Mouse (Mus musculus): ENCODE data around the gene Rexo1. TPM values are rescaled to one million over a fixed set of nuclear protein-coding genes. Genes with fewer than 3 reads are reported as not detected.

The Rexo1 gene
- total and polyA plus RNA-seq, 3 experiments = 14.3 to 148 (median 62.1) TPM

GRCm38 (mm10) chr10:80566375-80567092 lies 5.2 kb upstream of the Rexo1 start:
- no peaks in the 10 kb centered on the region for H3K27me3 ChIP-seq (ENCODE audit: insufficient read depth, low read length)
- H3K36me3 ChIP-seq (replicated peaks) = peaks cover 69% of the 10 kb centered on the region
- H3K4me3 ChIP-seq (ENCODE audit: low read depth, low read length) = peak overlapping the region; percentile 36; the same call in 1 of the 2 replicates
- peaks cover 65% of the 10 kb centered on the region for H3K4me1 ChIP-seq (ENCODE audit: insufficient read depth, low read depth, low read length)
- ATAC-seq (ENCODE audit: extremely low read depth, insufficient number of reproducible peaks, low FRiP score, poor library complexity, severe bottlenecking) (no peak), DNase-seq (ENCODE audit: low spot score) (peak; percentile 79)
- no peaks in the 10 kb centered on the region for H3K9me3 ChIP-seq (replicated peaks)
- no peak for TF ChIP-seq GATA2 (IDR thresholded peaks at IDR 0.05; ENCODE audit: borderline replicate concordance, low read depth, low read length)
- peak; percentile 96 for TF ChIP-seq CTCF (IDR thresholded peaks at IDR 0.05; ENCODE audit: low read depth, low read length)
- TF ChIP-seq GATA1 (IDR thresholded peaks at IDR 0.05; ENCODE audit: borderline replicate concordance, low read length) = no peak

GRCm38 (mm10) chr10:80560621-80561020 lies 739 bp downstream of the Rexo1 start:
- Histone ChIP-seq H3K9me3 (replicated peaks) (no peaks in the 10 kb centered on the region), H3K4me1 (ENCODE audit: insufficient read depth, low read depth, low read length) (peaks cover 50% of the 10 kb centered on the region), H3K36me3 (replicated peaks) (peaks cover 63% of the 10 kb centered on the region), H3K27me3 (ENCODE audit: insufficient read depth, low read length) (no peaks in the 10 kb centered on the region), H3K4me3 (ENCODE audit: low read depth, low read length) (peak overlapping the region; percentile 92)
- TF ChIP-seq POLR2AphosphoS5 (IDR thresholded peaks at IDR 0.05; ENCODE audit: insufficient replicate concordance, low read depth, low read length) = no peak
- TF ChIP-seq GATA1 (IDR thresholded peaks at IDR 0.05; ENCODE audit: borderline replicate concordance, low read length) = no peak
- no peak for TF ChIP-seq TAL1 (conservative IDR thresholded peaks at IDR 0.05; ENCODE audit: low read depth, low read length)
- TF ChIP-seq GATA2 (IDR thresholded peaks at IDR 0.05; ENCODE audit: borderline replicate concordance, low read depth, low read length) = no peak
- no peak for TF ChIP-seq CTCF (IDR thresholded peaks at IDR 0.05; ENCODE audit: low read depth, low read length)
- no peak for ATAC-seq (ENCODE audit: extremely low read depth, insufficient number of reproducible peaks, low FRiP score, poor library complexity, severe bottlenecking)
- DNase-seq (ENCODE audit: low spot score) = no peak

DNA sequence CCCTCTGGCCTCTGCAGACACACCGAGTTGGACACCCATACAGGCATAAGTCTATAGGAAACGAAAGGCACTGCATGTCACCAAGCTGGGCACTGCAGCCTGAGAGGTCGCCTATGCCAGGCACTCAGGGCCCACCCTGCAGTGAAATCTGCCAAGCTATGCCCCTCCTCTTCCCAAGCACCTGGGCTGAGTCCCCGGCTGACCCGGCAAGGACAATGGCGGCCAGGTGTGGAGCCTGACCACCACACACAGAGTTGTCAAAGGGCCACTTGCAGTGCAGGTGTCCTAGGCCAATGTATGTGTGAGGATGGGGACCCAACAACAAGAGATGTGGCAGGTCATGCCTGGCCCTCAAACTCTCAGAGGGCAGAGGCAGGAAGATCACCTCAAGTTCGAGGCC lies 1.9 kb downstream of the Rexo1 start:
- no peaks in the 10 kb centered on the region for H3K27me3 ChIP-seq (ENCODE audit: insufficient read depth, low read length)
- H3K36me3 ChIP-seq (replicated peaks) = peaks cover 59% of the 10 kb centered on the region
- H3K4me1 ChIP-seq (ENCODE audit: insufficient read depth, low read depth, low read length) = peaks cover 59% of the 10 kb centered on the region
- TF ChIP-seq CTCF (IDR thresholded peaks at IDR 0.05; ENCODE audit: low read depth, low read length) (no peak), GATA1 (IDR thresholded peaks at IDR 0.05; ENCODE audit: borderline replicate concordance, low read length) (no peak), GATA2 (IDR thresholded peaks at IDR 0.05; ENCODE audit: borderline replicate concordance, low read depth, low read length) (no peak), TAL1 (conservative IDR thresholded peaks at IDR 0.05; ENCODE audit: low read depth, low read length) (no peak), POLR2AphosphoS5 (IDR thresholded peaks at IDR 0.05; ENCODE audit: insufficient replicate concordance, low read depth, low read length) (no peak)
- ATAC-seq (ENCODE audit: extremely low read depth, insufficient number of reproducible peaks, low FRiP score, poor library complexity, severe bottlenecking) (no peak), DNase-seq (ENCODE audit: low spot score) (no peak)
- H3K9me3 ChIP-seq (replicated peaks) = no peaks in the 10 kb centered on the region
- H3K4me3 ChIP-seq (ENCODE audit: low read depth, low read length) = peak overlapping the region; percentile 66; the same call in 1 of the 2 replicates

DNA sequence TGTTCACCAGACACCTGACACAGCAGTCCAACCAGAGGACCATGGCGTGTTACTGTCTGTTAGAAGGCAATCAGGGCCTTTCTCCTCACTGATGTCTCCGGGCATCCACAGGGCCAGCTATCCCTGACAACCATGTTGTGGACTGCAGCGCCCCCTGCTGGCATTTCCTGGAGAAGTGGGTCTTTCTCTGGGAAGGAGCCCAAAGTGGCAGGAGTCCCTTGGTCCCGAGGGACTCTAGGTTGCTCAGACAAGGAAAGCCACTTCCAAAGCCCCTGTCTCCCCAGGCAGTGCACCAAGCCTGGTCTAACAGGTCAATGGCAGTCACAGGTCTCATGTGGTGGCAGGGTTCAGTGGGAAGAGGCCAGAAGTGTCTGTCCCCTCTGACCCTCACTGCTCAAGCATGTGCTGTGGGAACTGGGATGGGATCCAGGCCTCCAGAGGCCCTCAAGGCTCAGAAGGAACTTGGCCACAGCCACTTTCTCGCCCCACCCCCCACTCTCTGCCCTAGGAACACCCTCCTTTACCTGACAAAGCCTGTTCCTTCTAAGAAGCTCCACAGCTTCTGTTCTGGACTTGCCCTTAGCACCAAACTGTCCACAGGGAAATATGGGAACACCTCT lies 3.9 kb downstream of the Rexo1 start:
- Histone ChIP-seq H3K4me3 (ENCODE audit: low read depth, low read length) (no peak overlapping the region; the same call in 1 of the 2 replicates), H3K4me1 (ENCODE audit: insufficient read depth, low read depth, low read length) (peaks cover 74% of the 10 kb centered on the region), H3K36me3 (replicated peaks) (peaks cover 66% of the 10 kb centered on the region), H3K27me3 (ENCODE audit: insufficient read depth, low read length) (no peaks in the 10 kb centered on the region), H3K9me3 (replicated peaks) (no peaks in the 10 kb centered on the region)
- no peak for ATAC-seq (ENCODE audit: extremely low read depth, insufficient number of reproducible peaks, low FRiP score, poor library complexity, severe bottlenecking)
- no peak for DNase-seq (ENCODE audit: low spot score)
- TF ChIP-seq TAL1 (conservative IDR thresholded peaks at IDR 0.05; ENCODE audit: low read depth, low read length) (no peak), GATA2 (IDR thresholded peaks at IDR 0.05; ENCODE audit: borderline replicate concordance, low read depth, low read length) (no peak), GATA1 (IDR thresholded peaks at IDR 0.05; ENCODE audit: borderline replicate concordance, low read length) (no peak), POLR2AphosphoS5 (IDR thresholded peaks at IDR 0.05; ENCODE audit: insufficient replicate concordance, low read depth, low read length) (no peak), CTCF (IDR thresholded peaks at IDR 0.05; ENCODE audit: low read depth, low read length) (peak; percentile 60; the same call in 1 of the 2 replicates)

- H3K27me3 ChIP-seq (ENCODE audit: insufficient read depth, low read length) = no peaks in the 10 kb centered on the region
- no peak for ATAC-seq (ENCODE audit: extremely low read depth, insufficient number of reproducible peaks, low FRiP score, poor library complexity, severe bottlenecking)
- H3K4me3 ChIP-seq (ENCODE audit: low read depth, low read length) = peak overlapping the region; percentile 36; the same call in 1 of the 2 replicates
- no peak for DNase-seq (ENCODE audit: low spot score)
- no peaks in the 10 kb centered on the region for H3K9me3 ChIP-seq (replicated peaks)
- peaks cover 88% of the 10 kb centered on the region for H3K36me3 ChIP-seq (replicated peaks)
- peaks cover 65% of the 10 kb centered on the region for H3K4me1 ChIP-seq (ENCODE audit: insufficient read depth, low read depth, low read length)
- TF ChIP-seq TAL1 (conservative IDR thresholded peaks at IDR 0.05; ENCODE audit: low read depth, low read length) (no peak), GATA2 (IDR thresholded peaks at IDR 0.05; ENCODE audit: borderline replicate concordance, low read depth, low read length) (no peak)
Observed at GRCm38 (mm10) chr10:80553997-80554396, 7.4 kb downstream of the Rexo1 start.

DNA sequence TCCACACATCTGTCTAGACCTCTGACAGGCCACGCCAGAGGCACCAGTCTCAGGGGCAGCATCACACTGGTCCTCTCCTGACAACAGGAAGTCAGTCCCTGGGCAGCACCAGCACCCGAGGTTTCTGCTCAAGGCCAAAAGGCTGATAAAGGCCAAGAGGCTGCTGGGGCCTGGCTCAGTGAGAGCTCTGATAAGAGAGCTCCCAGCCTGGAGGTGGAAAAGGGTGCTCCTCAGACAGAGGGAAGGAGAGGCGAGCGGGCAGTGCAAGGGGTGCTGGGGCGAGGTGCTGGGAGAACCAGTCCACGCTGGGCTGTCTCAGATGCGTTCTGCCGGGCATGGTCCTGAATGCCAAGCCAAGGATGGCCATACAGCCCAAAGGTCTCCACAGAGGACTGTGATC lies 7.8 kb downstream of the Rexo1 start:
- peaks cover 62% of the 10 kb centered on the region for H3K4me1 ChIP-seq (ENCODE audit: insufficient read depth, low read depth, low read length)
- peak overlapping the region; percentile 36; the same call in 1 of the 2 replicates for H3K4me3 ChIP-seq (ENCODE audit: low read depth, low read length)
- H3K36me3 ChIP-seq (replicated peaks) = peaks cover 88% of the 10 kb centered on the region
- H3K27me3 ChIP-seq (ENCODE audit: insufficient read depth, low read length) = no peaks in the 10 kb centered on the region
- peak; percentile 76 for ATAC-seq (ENCODE audit: extremely low read depth, insufficient number of reproducible peaks, low FRiP score, poor library complexity, severe bottlenecking)
- TF ChIP-seq CTCF (IDR thresholded peaks at IDR 0.05; ENCODE audit: low read depth, low read length) = no peak
- no peak for TF ChIP-seq GATA2 (IDR thresholded peaks at IDR 0.05; ENCODE audit: borderline replicate concordance, low read depth, low read length)
- no peak for TF ChIP-seq TAL1 (conservative IDR thresholded peaks at IDR 0.05; ENCODE audit: low read depth, low read length)
- TF ChIP-seq GATA1 (IDR thresholded peaks at IDR 0.05; ENCODE audit: borderline replicate concordance, low read length) = no peak
- no peak for TF ChIP-seq POLR2AphosphoS5 (IDR thresholded peaks at IDR 0.05; ENCODE audit: insufficient replicate concordance, low read depth, low read length)
- H3K9me3 ChIP-seq (replicated peaks) = no peaks in the 10 kb centered on the region
- DNase-seq (ENCODE audit: low spot score) = no peak

All from G1E (cell line).